Mouse (Mus musculus): ENCODE data around the gene Vav2.

The Vav2 gene

DNA sequence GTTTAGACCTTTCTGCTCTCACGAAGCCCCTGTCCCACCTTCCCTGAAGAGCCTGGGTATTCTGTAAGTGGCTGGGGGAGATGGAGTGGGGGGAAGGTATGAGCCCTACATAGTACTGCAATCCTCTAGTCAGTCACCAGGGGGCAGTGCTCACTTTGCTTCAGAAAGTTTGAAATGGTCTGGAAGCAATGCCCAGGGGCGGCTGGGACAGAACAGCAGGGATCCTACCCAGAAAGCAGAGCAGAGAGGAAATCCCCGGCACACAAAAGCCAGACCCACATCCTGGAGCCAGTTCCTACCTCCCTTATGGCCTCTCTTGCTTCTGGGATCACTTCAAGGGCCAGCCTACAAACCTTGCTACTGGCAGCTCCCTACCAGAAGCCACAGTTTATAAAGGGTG lies 137.8 kb downstream of the Vav2 start:
- H3K4me3 ChIP-seq (replicated peaks; ENCODE audit: low read length): peak overlapping the region; percentile 45
- peaks cover 23% of the 10 kb centered on the region for H3K4me1 ChIP-seq (replicated peaks; ENCODE audit: low read depth, low read length)
- H3K36me3 ChIP-seq (ENCODE audit: insufficient read depth, low read length): peaks cover 63% of the 10 kb centered on the region
- no peaks in the 10 kb centered on the region for H3K27me3 ChIP-seq (ENCODE audit: insufficient read depth, low read length)
- no peaks in the 10 kb centered on the region for H3K9me3 ChIP-seq (ENCODE audit: low read length)
- TF ChIP-seq CTCF (conservative IDR thresholded peaks at IDR 0.05; ENCODE audit: low read length) (peak; percentile 69), NANOG (IDR thresholded peaks at IDR 0.05; ENCODE audit: borderline replicate concordance, low read length) (no peak), POU5F1 (IDR thresholded peaks at IDR 0.05; ENCODE audit: borderline replicate concordance, low read length) (no peak)

DNA sequence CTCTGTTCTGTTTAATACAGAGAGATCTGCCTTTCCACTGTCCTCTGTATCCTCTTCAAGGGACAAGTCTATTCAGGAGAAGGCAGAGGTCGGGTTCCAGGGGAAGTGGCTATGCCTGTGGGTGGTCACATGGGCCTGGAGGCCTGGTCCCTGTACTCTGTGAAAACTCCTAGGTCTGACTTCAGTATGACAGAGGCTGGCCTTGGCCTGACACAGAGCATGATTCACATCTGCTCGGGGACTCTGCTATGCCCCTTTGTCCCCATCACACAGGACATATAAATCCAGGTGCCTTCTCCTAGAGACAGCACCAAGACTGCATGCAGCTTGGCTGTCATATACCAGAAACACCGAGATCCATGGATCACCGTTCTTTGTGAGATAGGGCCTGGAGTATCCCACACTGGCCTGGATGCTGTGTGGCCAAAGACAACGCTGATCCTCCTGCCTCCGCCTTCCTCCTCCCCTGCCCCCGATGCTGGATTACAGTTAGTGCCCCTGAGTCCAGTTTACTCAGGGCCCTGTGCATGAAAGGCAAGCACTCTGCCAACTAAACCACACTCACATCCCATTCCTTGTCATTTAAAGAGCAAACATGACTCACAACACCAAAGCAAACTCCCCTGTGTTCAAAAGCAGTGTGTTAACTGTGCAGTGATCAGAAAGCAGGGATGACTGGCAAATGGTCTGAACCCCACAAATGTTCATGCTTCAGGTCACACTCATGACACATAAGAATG lies 139.7 kb downstream of the Vav2 start:
- Histone ChIP-seq H3K36me3 (ENCODE audit: insufficient read depth, low read length) (peaks cover 66% of the 10 kb centered on the region), H3K9me3 (ENCODE audit: low read length) (no peaks in the 10 kb centered on the region), H3K4me1 (replicated peaks; ENCODE audit: low read depth, low read length) (peaks cover 19% of the 10 kb centered on the region), H3K4me3 (replicated peaks; ENCODE audit: low read length) (no peak overlapping the region), H3K27me3 (ENCODE audit: insufficient read depth, low read length) (no peaks in the 10 kb centered on the region)
- TF ChIP-seq NANOG (IDR thresholded peaks at IDR 0.05; ENCODE audit: borderline replicate concordance, low read length) (no peak), POU5F1 (IDR thresholded peaks at IDR 0.05; ENCODE audit: borderline replicate concordance, low read length) (no peak), CTCF (conservative IDR thresholded peaks at IDR 0.05; ENCODE audit: low read length) (no peak)

DNA sequence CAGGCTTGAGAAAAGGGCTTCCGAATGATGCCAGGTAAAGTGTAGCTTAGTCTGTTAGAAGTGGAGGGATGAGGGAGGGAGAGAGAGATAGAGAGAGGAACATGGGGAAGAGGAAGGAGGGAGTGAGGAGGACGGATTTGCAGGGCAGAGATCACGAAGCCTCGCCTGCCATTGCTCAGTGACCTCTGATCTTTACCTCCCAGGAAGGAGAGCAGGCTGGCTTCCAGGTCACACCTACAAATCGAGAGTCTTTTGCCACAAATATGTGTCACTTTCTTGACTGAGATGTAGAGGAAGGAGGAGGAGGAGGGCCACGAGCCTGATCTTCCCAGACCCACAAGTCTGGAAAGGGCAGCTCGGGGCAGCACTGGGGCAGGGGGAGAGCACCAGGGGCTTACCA lies 142.4 kb downstream of the Vav2 start:
- Histone ChIP-seq H3K27me3 (ENCODE audit: insufficient read depth, low read length) (no peaks in the 10 kb centered on the region), H3K4me1 (replicated peaks; ENCODE audit: low read depth, low read length) (peaks cover 16% of the 10 kb centered on the region), H3K9me3 (ENCODE audit: low read length) (no peaks in the 10 kb centered on the region), H3K4me3 (replicated peaks; ENCODE audit: low read length) (no peak overlapping the region), H3K36me3 (ENCODE audit: insufficient read depth, low read length) (peaks cover 60% of the 10 kb centered on the region)
- TF ChIP-seq NANOG (IDR thresholded peaks at IDR 0.05; ENCODE audit: borderline replicate concordance, low read length): no peak
- no peak for TF ChIP-seq POU5F1 (IDR thresholded peaks at IDR 0.05; ENCODE audit: borderline replicate concordance, low read length)
- no peak for TF ChIP-seq CTCF (conservative IDR thresholded peaks at IDR 0.05; ENCODE audit: low read length)

DNA sequence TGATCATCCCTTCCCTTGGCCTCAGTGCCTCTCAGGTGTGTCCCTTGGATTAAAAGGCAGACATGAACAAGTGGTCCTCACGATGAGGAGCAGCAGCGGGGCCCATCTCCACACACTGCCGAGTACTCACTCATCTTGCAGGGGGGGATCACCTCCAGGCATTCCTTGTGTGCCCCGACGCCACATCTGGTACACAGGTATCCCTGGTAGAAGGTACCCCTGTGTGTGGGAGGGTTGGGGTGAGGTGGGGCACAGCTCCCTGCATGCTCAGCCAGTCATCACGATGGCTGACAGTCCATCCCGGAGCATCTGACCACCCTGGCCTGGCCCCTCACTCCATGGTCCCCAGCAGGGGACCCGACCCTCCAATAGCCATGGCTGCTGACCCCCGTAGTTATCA lies 145.1 kb downstream of the Vav2 start:
- no peaks in the 10 kb centered on the region for H3K9me3 ChIP-seq (ENCODE audit: low read length)
- H3K27me3 ChIP-seq (ENCODE audit: insufficient read depth, low read length): no peaks in the 10 kb centered on the region
- TF ChIP-seq POU5F1 (IDR thresholded peaks at IDR 0.05; ENCODE audit: borderline replicate concordance, low read length) (no peak), CTCF (conservative IDR thresholded peaks at IDR 0.05; ENCODE audit: low read length) (no peak), NANOG (IDR thresholded peaks at IDR 0.05; ENCODE audit: borderline replicate concordance, low read length) (no peak)
- no peak overlapping the region for H3K4me3 ChIP-seq (replicated peaks; ENCODE audit: low read length)
- no peaks in the 10 kb centered on the region for H3K4me1 ChIP-seq (replicated peaks; ENCODE audit: low read depth, low read length)
- peaks cover 66% of the 10 kb centered on the region for H3K36me3 ChIP-seq (ENCODE audit: insufficient read depth, low read length)

DNA sequence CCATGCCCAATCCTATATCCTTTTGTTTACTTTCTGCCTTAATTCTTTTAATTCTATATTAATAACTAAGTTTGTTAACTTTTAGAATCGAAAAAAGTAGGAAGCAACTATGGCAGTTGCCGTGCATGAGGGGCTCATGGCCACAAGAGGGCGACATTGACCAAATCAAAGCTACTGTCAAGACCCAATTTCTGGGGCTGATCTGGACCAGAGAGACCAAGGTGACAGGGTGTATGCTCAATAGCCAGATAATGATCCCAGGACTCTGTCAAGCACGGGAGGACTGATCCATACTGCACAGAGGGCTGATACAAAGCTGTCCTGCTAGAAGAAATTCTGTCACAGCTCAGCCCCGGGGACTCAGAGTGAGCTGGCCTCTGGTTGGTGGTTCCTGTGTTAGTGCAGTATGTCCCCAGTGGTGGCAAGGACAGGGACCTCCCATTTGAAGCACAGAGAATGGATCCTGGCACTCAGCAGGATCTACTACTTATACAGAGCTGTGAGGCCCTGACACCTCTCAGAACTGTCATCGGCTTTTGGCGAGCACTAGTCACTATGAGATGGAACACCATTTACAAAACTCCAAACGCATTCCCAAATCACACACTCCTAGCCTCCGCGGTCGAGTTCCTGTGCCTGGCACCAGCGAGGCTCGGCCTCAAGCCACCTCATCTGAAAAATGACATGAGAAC lies 145.8 kb downstream of the Vav2 start:
- H3K36me3 ChIP-seq (ENCODE audit: insufficient read depth, low read length): peaks cover 67% of the 10 kb centered on the region
- TF ChIP-seq CTCF (conservative IDR thresholded peaks at IDR 0.05; ENCODE audit: low read length) (peak; percentile 90), POU5F1 (IDR thresholded peaks at IDR 0.05; ENCODE audit: borderline replicate concordance, low read length) (no peak)
- H3K4me1 ChIP-seq (replicated peaks; ENCODE audit: low read depth, low read length): no peaks in the 10 kb centered on the region
- no peaks in the 10 kb centered on the region for H3K9me3 ChIP-seq (ENCODE audit: low read length)
- H3K27me3 ChIP-seq (ENCODE audit: insufficient read depth, low read length): no peaks in the 10 kb centered on the region
- H3K4me3 ChIP-seq (replicated peaks; ENCODE audit: low read length): no peak overlapping the region

DNA sequence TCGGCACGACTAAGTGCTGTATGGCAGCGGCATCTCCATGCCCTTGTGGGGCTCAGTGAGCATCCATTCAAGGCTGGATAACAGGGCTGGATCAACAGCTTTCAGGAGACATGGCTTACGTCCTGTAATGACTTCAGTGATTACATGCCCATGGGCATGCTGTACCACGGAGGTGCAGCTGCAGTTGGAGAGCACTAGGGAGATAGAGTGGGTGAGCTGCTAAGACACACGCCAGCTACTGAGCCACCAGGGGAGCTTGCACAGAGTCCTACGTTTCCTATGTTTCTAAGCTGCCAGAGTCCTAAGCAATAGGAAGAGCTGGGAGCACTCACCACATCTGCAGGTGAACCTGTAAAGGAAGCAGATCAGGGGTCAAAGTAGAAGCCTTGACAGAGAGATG lies 148.0 kb downstream of the Vav2 start:
- Histone ChIP-seq H3K36me3 (ENCODE audit: insufficient read depth, low read length) (peaks cover 82% of the 10 kb centered on the region), H3K27me3 (ENCODE audit: insufficient read depth, low read length) (no peaks in the 10 kb centered on the region), H3K9me3 (ENCODE audit: low read length) (peaks cover 15% of the 10 kb centered on the region), H3K4me1 (replicated peaks; ENCODE audit: low read depth, low read length) (no peaks in the 10 kb centered on the region), H3K4me3 (replicated peaks; ENCODE audit: low read length) (no peak overlapping the region)
- TF ChIP-seq POU5F1 (IDR thresholded peaks at IDR 0.05; ENCODE audit: borderline replicate concordance, low read length): no peak
- no peak for TF ChIP-seq CTCF (conservative IDR thresholded peaks at IDR 0.05; ENCODE audit: low read length)
- no peak for TF ChIP-seq NANOG (IDR thresholded peaks at IDR 0.05; ENCODE audit: borderline replicate concordance, low read length)

DNA sequence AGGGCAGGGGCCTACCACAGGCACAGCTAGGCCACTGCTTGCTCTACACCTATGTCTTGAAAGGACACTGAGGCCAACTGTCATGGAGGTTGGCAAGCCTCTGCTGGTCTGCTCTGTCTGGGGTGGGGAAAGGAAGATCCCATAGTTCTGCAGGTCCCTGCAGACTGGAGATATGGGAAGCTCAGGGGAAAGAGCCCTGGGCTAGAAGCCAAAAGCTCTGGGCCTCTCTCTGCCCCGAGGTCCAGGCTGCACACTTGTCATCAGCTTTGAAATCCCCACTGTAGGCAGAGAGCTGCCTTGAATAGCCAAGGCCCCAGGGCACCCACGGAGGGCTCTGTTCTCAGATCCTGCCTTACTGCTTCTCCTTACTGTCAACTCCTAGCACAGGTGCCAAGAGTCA lies 158.5 kb downstream of the Vav2 start:
- Histone ChIP-seq H3K27me3 (ENCODE audit: insufficient read depth, low read length) (no peaks in the 10 kb centered on the region), H3K9me3 (ENCODE audit: low read length) (0 out of 2 replicates have a peak, but pooled peaks cover 6% of the 10 kb centered on the region), H3K4me1 (replicated peaks; ENCODE audit: low read depth, low read length) (peaks cover 7% of the 10 kb centered on the region), H3K36me3 (ENCODE audit: insufficient read depth, low read length) (peaks cover 98% of the 10 kb centered on the region), H3K4me3 (replicated peaks; ENCODE audit: low read length) (no peak overlapping the region)
- no peak for TF ChIP-seq POU5F1 (IDR thresholded peaks at IDR 0.05; ENCODE audit: borderline replicate concordance, low read length)
- TF ChIP-seq NANOG (IDR thresholded peaks at IDR 0.05; ENCODE audit: borderline replicate concordance, low read length): no peak
- TF ChIP-seq CTCF (conservative IDR thresholded peaks at IDR 0.05; ENCODE audit: low read length): no peak

DNA sequence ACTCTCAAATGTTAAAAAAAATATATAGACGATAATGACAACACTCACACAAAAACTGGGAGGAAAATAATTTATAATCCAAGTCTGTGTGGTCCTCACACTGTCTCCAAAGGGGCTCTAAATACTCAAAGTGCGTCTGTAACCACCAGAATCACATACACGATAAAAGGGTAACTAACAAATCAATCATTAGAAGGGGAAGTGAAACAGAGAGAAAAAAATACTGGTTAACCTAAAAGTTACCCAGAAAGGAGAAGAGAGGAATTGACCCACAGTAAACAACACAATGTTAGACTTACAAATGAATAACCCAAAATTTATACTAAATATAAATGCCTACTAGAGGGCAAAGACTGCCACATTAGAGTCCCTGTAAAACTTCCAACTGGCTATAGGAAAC lies 161.0 kb downstream of the Vav2 start:
- Histone ChIP-seq H3K9me3 (ENCODE audit: low read length) (no peaks in the 10 kb centered on the region), H3K27me3 (ENCODE audit: insufficient read depth, low read length) (no peaks in the 10 kb centered on the region), H3K4me3 (replicated peaks; ENCODE audit: low read length) (no peak overlapping the region), H3K36me3 (ENCODE audit: insufficient read depth, low read length) (peaks cover 91% of the 10 kb centered on the region), H3K4me1 (replicated peaks; ENCODE audit: low read depth, low read length) (peaks cover 13% of the 10 kb centered on the region)
- TF ChIP-seq NANOG (IDR thresholded peaks at IDR 0.05; ENCODE audit: borderline replicate concordance, low read length) (no peak), POU5F1 (IDR thresholded peaks at IDR 0.05; ENCODE audit: borderline replicate concordance, low read length) (no peak), CTCF (conservative IDR thresholded peaks at IDR 0.05; ENCODE audit: low read length) (no peak)
